Mouse (Mus musculus): Measurements from ENCODE around the gene Ms4a12. TPM values are rescaled to one million over a fixed set of nuclear protein-coding genes. Genes with fewer than 3 reads are reported as not detected.

The Ms4a12 gene
- polyA plus RNA-seq (2015; fragmentation: Nextera tagmentation; extraction: Ambion mirVana) = 0.98 and 1.0 TPM in 2 replicates

DNA sequence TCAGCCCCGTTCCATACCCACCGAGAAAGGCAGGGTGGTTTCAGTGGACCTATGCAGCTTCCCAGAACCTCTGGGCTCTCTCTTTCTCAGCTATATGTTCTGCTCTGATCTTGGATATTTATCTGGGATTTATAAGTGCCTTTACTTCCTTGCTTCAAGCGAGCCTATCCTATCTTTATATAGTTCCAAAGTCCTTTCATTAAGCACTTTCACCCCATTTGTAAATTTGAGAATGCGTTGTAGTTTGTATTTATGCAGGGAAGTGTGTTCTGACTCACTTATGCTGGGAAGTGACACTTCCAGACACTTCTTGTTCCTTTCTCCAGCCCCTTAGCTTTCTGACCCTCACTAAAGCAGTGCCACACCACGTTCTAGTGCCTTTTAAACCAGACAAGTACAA lies at the start of gene Ms4a12:
Ms4a12 (minus strand) TSS at position 101 of the 400 bp plus-strand sequence.
- no peaks in the 10 kb centered on the region for H3K36me3 ChIP-seq (ENCODE audit: control insufficient read depth, insufficient read depth)
- peak within 1 kb of the TSS; percentile 46; the same call in 1 of the 2 replicates for H3K4me2 ChIP-seq (replicated peaks; ENCODE audit: low read depth)
- no peak within 1 kb of the TSS for H3K4me3 ChIP-seq (ENCODE audit: low read depth, low read length)
- no peak for TF ChIP-seq CTCF (IDR thresholded peaks at IDR 0.05; ENCODE audit: low read depth)
- H3K27ac ChIP-seq (ENCODE audit: low read depth, low read length) = peak within 1 kb of the TSS; percentile 50
- H3K9ac ChIP-seq (ENCODE audit: low read depth, low read length) = 0 out of 2 replicates have a peak within 1 kb of the TSS, but pooled peaks have one; percentile 11
- H3K4me1 ChIP-seq (replicated peaks; ENCODE audit: control insufficient read depth, insufficient read depth, low read length) = no peaks in the 10 kb centered on the region
- H3K9me3 ChIP-seq (ENCODE audit: control insufficient read depth) = no peaks in the 10 kb centered on the region
- 41% methylated on average over 5 of the region's 5 CpGs for WGBS
- peak; percentile 56; the same call in 1 of the 2 replicates for ATAC-seq
- H3K27me3 ChIP-seq (replicated peaks; ENCODE audit: control insufficient read depth, insufficient read depth, low read length) = no peaks in the 10 kb centered on the region

DNA sequence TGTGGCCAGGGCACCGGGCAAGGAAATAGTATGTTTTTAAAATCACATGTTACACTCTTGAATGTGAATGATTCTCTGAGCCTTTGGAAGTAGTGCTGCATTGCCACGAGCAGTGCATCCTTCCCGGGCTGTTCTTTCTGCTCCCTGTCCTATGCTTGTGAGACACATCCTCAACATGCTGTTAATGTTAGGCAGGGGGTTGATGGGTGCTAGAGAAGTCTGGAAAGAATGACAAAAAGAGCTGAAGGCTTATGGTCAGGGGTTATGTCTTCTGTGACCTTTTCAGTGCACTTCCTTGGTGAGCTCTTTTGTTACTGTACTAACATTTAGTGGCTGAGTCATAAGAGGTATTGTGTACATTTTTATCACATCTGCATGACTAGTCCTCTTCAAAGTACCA lies 48.0 kb upstream of the Ms4a12 start:
- no peaks in the 10 kb centered on the region for H3K27me3 ChIP-seq (replicated peaks; ENCODE audit: control insufficient read depth, insufficient read depth, low read length)
- WGBS = 80% methylated on average over 3 of the region's 3 CpGs
- no peak overlapping the region for H3K9ac ChIP-seq (ENCODE audit: low read depth, low read length)
- H3K4me1 ChIP-seq (replicated peaks; ENCODE audit: control insufficient read depth, insufficient read depth, low read length) = no peaks in the 10 kb centered on the region
- ATAC-seq = no peak
- TF ChIP-seq CTCF (IDR thresholded peaks at IDR 0.05; ENCODE audit: low read depth) = no peak
- no peak overlapping the region for H3K4me2 ChIP-seq (replicated peaks; ENCODE audit: low read depth)
- H3K9me3 ChIP-seq (ENCODE audit: control insufficient read depth) = no peaks in the 10 kb centered on the region
- H3K27ac ChIP-seq (ENCODE audit: low read depth, low read length) = no peak overlapping the region
- H3K4me3 ChIP-seq (ENCODE audit: low read depth, low read length) = no peak overlapping the region
- no peaks in the 10 kb centered on the region for H3K36me3 ChIP-seq (ENCODE audit: control insufficient read depth, insufficient read depth)

DNA sequence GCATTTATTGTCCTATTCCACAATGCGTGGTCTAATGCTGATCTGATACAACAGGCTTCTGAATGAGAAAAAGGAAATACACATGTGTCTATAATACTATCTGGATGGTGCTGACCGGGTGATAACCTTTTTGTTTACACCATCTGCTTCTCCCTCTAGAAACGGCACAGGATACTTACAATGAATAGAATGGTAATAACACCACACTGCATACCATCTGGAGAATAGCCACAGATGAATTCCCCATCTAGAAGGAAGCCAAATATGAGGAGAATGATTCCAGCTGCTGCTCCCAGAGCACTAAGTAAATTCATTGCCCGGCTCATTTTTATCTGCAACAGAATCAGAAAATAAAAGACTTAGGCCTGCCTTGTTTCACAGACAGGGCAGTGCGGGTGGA lies 44.2 kb upstream of the Ms4a12 start:
- WGBS = 24% methylated on average over 5 of the region's 5 CpGs
- Histone ChIP-seq H3K4me2 (replicated peaks; ENCODE audit: low read depth) (no peak overlapping the region), H3K9me3 (ENCODE audit: control insufficient read depth) (no peaks in the 10 kb centered on the region), H3K36me3 (ENCODE audit: control insufficient read depth, insufficient read depth) (no peaks in the 10 kb centered on the region), H3K4me1 (replicated peaks; ENCODE audit: control insufficient read depth, insufficient read depth, low read length) (no peaks in the 10 kb centered on the region), H3K27me3 (replicated peaks; ENCODE audit: control insufficient read depth, insufficient read depth, low read length) (no peaks in the 10 kb centered on the region), H3K4me3 (ENCODE audit: low read depth, low read length) (no peak overlapping the region), H3K27ac (ENCODE audit: low read depth, low read length) (no peak overlapping the region), H3K9ac (ENCODE audit: low read depth, low read length) (no peak overlapping the region)
- TF ChIP-seq CTCF (IDR thresholded peaks at IDR 0.05; ENCODE audit: low read depth) = no peak
- ATAC-seq = no peak

DNA sequence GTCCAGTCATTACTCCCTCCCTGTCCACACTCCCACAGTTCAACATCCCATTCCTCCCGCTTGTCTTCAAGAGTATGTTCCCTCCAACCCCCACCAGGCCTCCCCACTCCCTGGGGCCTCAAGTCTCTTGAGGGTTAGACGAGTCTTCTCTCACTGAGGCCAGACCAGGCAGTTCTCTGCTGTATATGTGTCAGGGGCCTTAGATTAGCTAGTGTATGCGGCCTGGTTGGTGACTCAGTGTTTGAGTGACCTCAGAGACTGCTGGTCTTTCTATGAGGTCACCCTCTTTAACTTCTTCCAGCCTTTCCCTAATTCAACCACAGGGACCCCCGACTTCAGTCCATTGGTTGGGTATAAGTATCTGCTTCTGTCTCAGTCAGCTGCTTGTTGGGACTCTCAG lies 34.7 kb upstream of the Ms4a12 start:
- Histone ChIP-seq H3K27ac (ENCODE audit: low read depth, low read length) (no peak overlapping the region), H3K9me3 (ENCODE audit: control insufficient read depth) (no peaks in the 10 kb centered on the region), H3K36me3 (ENCODE audit: control insufficient read depth, insufficient read depth) (no peaks in the 10 kb centered on the region), H3K4me3 (ENCODE audit: low read depth, low read length) (no peak overlapping the region), H3K4me1 (replicated peaks; ENCODE audit: control insufficient read depth, insufficient read depth, low read length) (no peaks in the 10 kb centered on the region), H3K27me3 (replicated peaks; ENCODE audit: control insufficient read depth, insufficient read depth, low read length) (no peaks in the 10 kb centered on the region), H3K4me2 (replicated peaks; ENCODE audit: low read depth) (no peak overlapping the region), H3K9ac (ENCODE audit: low read depth, low read length) (no peak overlapping the region)
- TF ChIP-seq CTCF (IDR thresholded peaks at IDR 0.05; ENCODE audit: low read depth) = no peak
- WGBS = 78% methylated on average over 4 of the region's 4 CpGs
- ATAC-seq = no peak

DNA sequence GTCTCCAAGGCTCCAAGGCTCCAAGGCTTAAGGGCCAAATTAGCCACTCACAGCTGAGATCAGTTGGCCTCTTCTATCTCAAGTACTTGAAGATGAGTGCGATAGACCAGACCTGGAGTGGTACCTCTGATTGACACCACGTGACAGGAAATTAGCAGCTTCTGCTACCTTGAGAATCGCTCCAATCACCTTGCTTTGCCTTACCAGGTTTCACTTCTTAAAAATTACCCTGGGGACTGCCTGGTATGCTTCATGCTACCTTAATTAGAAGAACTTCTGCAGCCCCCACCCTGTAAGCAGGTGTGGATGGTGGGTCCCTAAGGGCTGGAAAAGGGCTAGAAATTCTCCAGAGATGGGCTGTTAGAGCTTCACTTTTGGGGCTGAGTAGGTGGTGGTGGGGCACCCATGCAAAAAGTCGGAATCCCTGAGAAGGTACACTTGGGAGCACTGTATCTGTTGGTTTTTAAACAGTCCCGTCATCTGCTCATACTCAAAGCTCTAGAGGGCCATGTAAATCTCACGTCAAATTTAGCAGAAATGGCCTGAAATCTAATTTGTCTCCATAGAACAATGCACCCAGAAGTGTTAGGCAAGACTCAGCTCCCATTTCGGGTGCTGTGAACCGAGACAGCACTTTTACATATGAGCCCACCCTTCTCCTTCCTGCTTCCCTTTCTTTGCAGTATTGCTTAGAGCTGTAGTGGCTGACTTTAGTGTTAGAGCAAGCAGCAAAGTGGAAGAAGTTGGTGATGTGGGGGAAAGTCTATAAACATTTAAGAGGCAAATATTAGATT lies 34.0 kb upstream of the Ms4a12 start, which contains the start of gene Ms4a1:
Ms4a1 (minus strand) TSS at position 190 of the 794 bp plus-strand sequence.
- no peaks in the 10 kb centered on the region for H3K9me3 ChIP-seq (ENCODE audit: control insufficient read depth)
- H3K27ac ChIP-seq (ENCODE audit: low read depth, low read length) = no peak within 1 kb of the TSS
- H3K36me3 ChIP-seq (ENCODE audit: control insufficient read depth, insufficient read depth) = no peaks in the 10 kb centered on the region
- no peaks in the 10 kb centered on the region for H3K27me3 ChIP-seq (replicated peaks; ENCODE audit: control insufficient read depth, insufficient read depth, low read length)
- no peak within 1 kb of the TSS for H3K4me3 ChIP-seq (ENCODE audit: low read depth, low read length)
- no peak for TF ChIP-seq CTCF (IDR thresholded peaks at IDR 0.05; ENCODE audit: low read depth)
- ATAC-seq = no peak
- no peak within 1 kb of the TSS for H3K4me2 ChIP-seq (replicated peaks; ENCODE audit: low read depth)
- no peak within 1 kb of the TSS for H3K9ac ChIP-seq (ENCODE audit: low read depth, low read length)
- no peaks in the 10 kb centered on the region for H3K4me1 ChIP-seq (replicated peaks; ENCODE audit: control insufficient read depth, insufficient read depth, low read length)
- WGBS = 87% methylated on average over 8 of the region's 8 CpGs

DNA sequence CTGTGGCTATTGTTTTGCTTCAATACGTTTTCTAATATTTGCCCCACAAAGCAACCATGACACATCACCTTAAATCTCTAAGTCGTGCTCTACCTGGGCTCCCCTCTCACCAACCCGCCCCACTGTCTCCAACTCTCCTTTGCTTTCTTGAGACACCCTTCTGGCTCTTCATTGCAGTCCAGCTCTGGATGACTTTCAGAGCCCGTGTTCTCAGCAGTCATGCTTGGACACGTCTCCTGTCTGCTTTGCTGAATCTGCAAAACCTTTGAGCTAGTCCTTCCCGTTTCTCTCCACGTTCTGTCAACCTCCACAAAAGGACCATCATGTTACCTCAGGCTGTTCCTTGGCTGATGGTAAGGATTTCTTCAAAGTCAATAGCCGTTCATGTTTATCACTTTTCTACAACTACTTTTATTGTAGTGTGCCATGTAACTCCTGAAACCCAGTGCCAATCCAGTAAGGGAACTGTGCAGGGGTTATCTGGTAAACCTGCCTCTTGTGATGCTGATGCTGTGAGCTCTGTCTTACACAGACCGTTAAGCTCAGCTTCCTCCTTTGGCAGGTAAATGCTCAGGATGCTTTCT lies 32.4 kb upstream of the Ms4a12 start:
- H3K9ac ChIP-seq (ENCODE audit: low read depth, low read length) = no peak overlapping the region
- H3K27ac ChIP-seq (ENCODE audit: low read depth, low read length) = no peak overlapping the region
- TF ChIP-seq CTCF (IDR thresholded peaks at IDR 0.05; ENCODE audit: low read depth) = no peak
- no peak overlapping the region for H3K4me3 ChIP-seq (ENCODE audit: low read depth, low read length)
- no peaks in the 10 kb centered on the region for H3K27me3 ChIP-seq (replicated peaks; ENCODE audit: control insufficient read depth, insufficient read depth, low read length)
- no peaks in the 10 kb centered on the region for H3K9me3 ChIP-seq (ENCODE audit: control insufficient read depth)
- WGBS = 82% methylated on average over 9 of the region's 9 CpGs
- H3K4me1 ChIP-seq (replicated peaks; ENCODE audit: control insufficient read depth, insufficient read depth, low read length) = no peaks in the 10 kb centered on the region
- no peaks in the 10 kb centered on the region for H3K36me3 ChIP-seq (ENCODE audit: control insufficient read depth, insufficient read depth)
- H3K4me2 ChIP-seq (replicated peaks; ENCODE audit: low read depth) = no peak overlapping the region
- no peak for ATAC-seq

All from intestine, postnatal 0 days (tissue).